Mouse (Mus musculus): Measurements from ENCODE around the gene Sclt1. TPM values are rescaled to one million over a fixed set of nuclear protein-coding genes. Genes with fewer than 3 reads are reported as not detected.

Sclt1 gene
- 3.3 and 3.5 TPM in 2 replicates for polyA plus RNA-seq (2012; rRNA removed)

GRCm38 (mm10) chr3:41742278-41742934, at the start of gene Sclt1, which contains the start of gene D3Ertd751e:
TSS of gene Sclt1 (minus strand) at chr3:41742514.
TSS of gene D3Ertd751e (plus strand) at chr3:41742611.

Other genes starting within 250 kb of the Sclt1 start
- 4.2 and 4.7 TPM in 2 replicates for gene Jade1, start 186.8 kb downstream of the Sclt1 start, polyA plus RNA-seq (2012; rRNA removed)
- 2.6 and 2.9 TPM in 2 replicates for gene D3Ertd751e, start 97 bp upstream of the Sclt1 start, polyA plus RNA-seq (2012; rRNA removed)